Mouse (Mus musculus) heart, embryonic 15.5 days (tissue): Measurements from ENCODE around the gene Xpa. TPM values are rescaled to one million over a fixed set of nuclear protein-coding genes. Genes with fewer than 3 reads are reported as not detected.

Experiments
- ATAC-seq: fragments of 200-750 bp; cut with Nextera tagmentation; replicated peaks from 2 replicates; pipeline ENCODE4 v1.8.0; 2017; ENCODE audit warnings: low read depth, moderate TSS enrichment; ENCODE audit not compliant: insufficient number of reproducible peaks, insufficient read depth, low FRiP score
- H3K27ac ChIP-seq: fragments of 300-500 bp; sonication (generic); 2 replicates; pipeline ENCODE4 v1.5.1; 2015; ENCODE audit warnings: mild to moderate bottlenecking, inconsistent platforms
- H3K27me3 ChIP-seq: fragments of 300-500 bp; sonication (generic); 2 replicates; pipeline ENCODE4 v1.6.1; 2015; ENCODE audit warnings: inconsistent platforms
- H3K36me3 ChIP-seq: fragments of 300-500 bp; sonication (generic); 2 replicates; pipeline ENCODE4 v1.6.1; 2015; ENCODE audit warnings: mild to moderate bottlenecking, inconsistent platforms
- H3K4me1 ChIP-seq: fragments of 300-500 bp; sonication (generic); replicated peaks from 2 replicates; pipeline ENCODE4 v1.6.1; 2015; ENCODE audit warnings: inconsistent platforms
- H3K4me2 ChIP-seq: fragments of 300-500 bp; sonication (generic); 2 replicates; pipeline ENCODE4 v1.6.1; 2015; ENCODE audit warnings: inconsistent platforms, mild to moderate bottlenecking, moderate library complexity
- H3K4me3 ChIP-seq: fragments of 300-500 bp; sonication (generic); 2 replicates; pipeline ENCODE4 v1.5.1; 2015; ENCODE audit warnings: mild to moderate bottlenecking, inconsistent platforms
- H3K9ac ChIP-seq: fragments of 300-500 bp; sonication (generic); 2 replicates; pipeline ENCODE4 v1.6.1; 2015; ENCODE audit warnings: mild to moderate bottlenecking, inconsistent platforms
- H3K9me3 ChIP-seq: fragments of 300-500 bp; sonication (generic); replicated peaks from 2 replicates; pipeline ENCODE4 v1.6.1; 2016; ENCODE audit warnings: inconsistent platforms
- WGBS: fragments of 180-500 bp; shearing (Covaris S2); methylation state at CpG from one replicate; pipeline ENCODE4 v1.1.7; 2015; ENCODE audit warnings: mixed read lengths; 5-methylcytosine and 5-hydroxymethylcytosine counted together
- polyA plus RNA-seq: library from polyadenylated mRNA; unstranded; fragments of >200 nt; fragmentation: Nextera tagmentation; extraction: Ambion mirVana; gene quantifications from 2 replicates; pipeline ENCODE4 v1.2.1, GENCODE M21; 2015

The Xpa gene
- polyA plus RNA-seq, 1 experiment from 2014 or later, result 15.5 TPM

GRCm38 (mm10) chr4:46185890-46186289 lies 10.2 kb downstream of the Xpa start:
- H3K36me3 ChIP-seq, result peaks cover 55% of the 10 kb centered on the region
- no peaks in the 10 kb centered on the region for H3K9me3 ChIP-seq
- H3K27ac ChIP-seq, result no peak overlapping the region
- H3K4me1 ChIP-seq, result no peaks in the 10 kb centered on the region
- no peak overlapping the region for H3K4me2 ChIP-seq
- H3K9ac ChIP-seq, result no peak overlapping the region
- 90% methylated on average over 9 of the region's 9 CpGs for WGBS
- ATAC-seq, result no peak
- H3K27me3 ChIP-seq, result no peaks in the 10 kb centered on the region
- no peak overlapping the region for H3K4me3 ChIP-seq

DNA sequence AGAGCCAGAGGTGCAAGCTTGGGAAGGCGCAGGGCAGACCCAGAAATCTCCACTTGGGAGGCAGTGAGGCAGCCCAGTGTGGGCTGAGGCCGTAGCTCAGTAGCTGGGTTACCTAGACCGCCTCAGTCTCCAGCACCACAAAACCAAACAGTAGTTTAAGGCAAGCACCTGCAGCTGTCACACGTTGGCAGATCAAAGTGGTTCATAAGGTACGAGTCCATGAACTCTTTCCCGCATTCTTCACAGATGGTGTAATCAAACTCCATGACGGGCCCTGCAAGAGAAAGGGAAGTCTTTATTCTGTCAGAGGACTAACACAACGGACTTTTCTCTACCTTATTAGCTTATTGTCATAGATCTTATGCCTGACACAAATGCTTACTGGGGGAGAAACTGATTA lies 10.7 kb downstream of the Xpa start:
- WGBS, result 57% methylated on average over 8 of the region's 8 CpGs
- no peaks in the 10 kb centered on the region for H3K4me1 ChIP-seq
- no peaks in the 10 kb centered on the region for H3K9me3 ChIP-seq
- ATAC-seq, result no peak
- no peak overlapping the region for H3K4me2 ChIP-seq
- no peak overlapping the region for H3K27ac ChIP-seq
- no peak overlapping the region for H3K4me3 ChIP-seq
- no peaks in the 10 kb centered on the region for H3K27me3 ChIP-seq
- H3K9ac ChIP-seq, result no peak overlapping the region
- peaks cover 56% of the 10 kb centered on the region for H3K36me3 ChIP-seq

DNA sequence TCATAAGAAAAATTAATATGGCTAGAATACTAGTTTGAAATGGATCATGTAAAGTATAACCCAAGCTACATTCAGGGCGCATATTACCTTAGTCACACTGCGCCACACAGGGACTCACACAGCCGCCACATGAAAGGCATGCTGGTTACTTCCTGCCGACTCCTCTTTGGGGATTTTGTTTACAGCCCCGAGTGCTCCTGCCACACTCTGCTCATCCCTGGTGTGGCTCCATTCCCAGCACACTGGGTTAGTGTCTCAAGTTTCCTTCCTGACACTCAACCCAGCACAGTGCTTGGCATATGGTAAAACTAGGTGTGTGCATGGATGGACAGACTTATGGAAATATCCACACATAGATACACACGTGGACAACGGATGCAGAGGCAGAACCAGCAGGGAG lies 13.9 kb downstream of the Xpa start:
- Histone ChIP-seq H3K4me2 (no peak overlapping the region), H3K36me3 (peaks cover 58% of the 10 kb centered on the region), H3K9ac (no peak overlapping the region), H3K4me3 (no peak overlapping the region), H3K4me1 (no peaks in the 10 kb centered on the region), H3K27me3 (no peaks in the 10 kb centered on the region), H3K9me3 (no peaks in the 10 kb centered on the region), H3K27ac (no peak overlapping the region)
- no peak for ATAC-seq
- 82% methylated on average over 7 of the region's 7 CpGs for WGBS

DNA sequence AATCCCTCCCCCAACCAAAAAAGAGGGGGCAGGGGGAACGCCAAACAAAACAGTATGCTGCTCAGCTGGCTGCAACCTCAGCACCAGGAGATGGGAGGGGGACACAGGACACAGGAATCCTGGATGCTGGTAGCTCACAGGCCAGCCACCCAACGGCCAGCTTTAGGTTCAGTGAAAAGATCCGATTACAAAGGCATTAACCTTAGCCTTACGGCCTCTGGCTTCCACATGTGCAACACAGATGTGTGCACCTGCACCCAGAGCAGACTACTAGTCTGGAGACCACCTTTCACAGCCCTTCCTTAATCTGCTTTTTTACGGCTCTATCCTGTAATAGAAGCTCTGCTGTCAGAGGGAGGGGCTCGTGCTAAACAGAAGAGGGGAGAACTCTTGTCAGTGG lies 14.9 kb downstream of the Xpa start:
- WGBS, result 74% methylated on average over 6 of the region's 6 CpGs
- no peak overlapping the region for H3K4me3 ChIP-seq
- no peaks in the 10 kb centered on the region for H3K9me3 ChIP-seq
- ATAC-seq, result no peak
- no peak overlapping the region for H3K27ac ChIP-seq
- no peak overlapping the region for H3K9ac ChIP-seq
- H3K27me3 ChIP-seq, result no peaks in the 10 kb centered on the region
- no peak overlapping the region for H3K4me2 ChIP-seq
- no peaks in the 10 kb centered on the region for H3K4me1 ChIP-seq
- peaks cover 61% of the 10 kb centered on the region for H3K36me3 ChIP-seq

- Histone ChIP-seq H3K4me3 (no peak overlapping the region), H3K4me2 (no peak overlapping the region), H3K27ac (no peak overlapping the region), H3K36me3 (peaks cover 64% of the 10 kb centered on the region), H3K9me3 (no peaks in the 10 kb centered on the region), H3K4me1 (no peaks in the 10 kb centered on the region), H3K9ac (no peak overlapping the region), H3K27me3 (no peaks in the 10 kb centered on the region)
- no peak for ATAC-seq
- WGBS, result 86% methylated on average over 7 of the region's 7 CpGs
Measured at GRCm38 (mm10) chr4:46177496-46177895, 18.6 kb downstream of the Xpa start.

GRCm38 (mm10) chr4:46177018-46177417 lies 19.1 kb downstream of the Xpa start:
- Histone ChIP-seq H3K9me3 (no peaks in the 10 kb centered on the region), H3K27ac (no peak overlapping the region), H3K27me3 (no peaks in the 10 kb centered on the region), H3K9ac (no peak overlapping the region), H3K4me3 (no peak overlapping the region), H3K4me1 (no peaks in the 10 kb centered on the region), H3K4me2 (no peak overlapping the region), H3K36me3 (peaks cover 64% of the 10 kb centered on the region)
- ATAC-seq, result no peak
- WGBS, result 62% methylated on average over 5 of the region's 5 CpGs

DNA sequence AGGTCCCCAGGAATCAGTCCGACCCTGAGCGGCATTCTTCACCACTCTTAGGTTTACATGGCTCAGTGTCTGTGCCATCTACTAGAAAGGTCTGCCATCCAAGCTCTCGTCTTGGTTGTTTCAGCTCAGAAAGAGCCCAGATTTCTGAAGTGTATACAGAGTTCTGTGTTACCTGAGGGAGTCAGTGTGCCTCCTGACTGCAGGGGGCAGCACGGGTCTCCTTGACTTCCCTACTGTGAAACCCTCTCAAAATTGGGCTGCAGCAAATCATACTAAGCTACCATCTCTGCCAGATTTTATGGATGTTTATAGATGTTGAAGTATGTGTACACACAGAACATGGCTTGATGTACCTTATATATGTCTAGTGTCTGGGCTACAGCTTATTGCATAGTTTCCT lies 19.8 kb downstream of the Xpa start:
- H3K4me2 ChIP-seq, result no peak overlapping the region
- no peaks in the 10 kb centered on the region for H3K27me3 ChIP-seq
- H3K4me3 ChIP-seq, result no peak overlapping the region
- no peaks in the 10 kb centered on the region for H3K4me1 ChIP-seq
- 78% methylated on average over 4 of the region's 4 CpGs for WGBS
- no peak overlapping the region for H3K27ac ChIP-seq
- no peaks in the 10 kb centered on the region for H3K9me3 ChIP-seq
- no peak for ATAC-seq
- peaks cover 64% of the 10 kb centered on the region for H3K36me3 ChIP-seq
- H3K9ac ChIP-seq, result no peak overlapping the region

DNA sequence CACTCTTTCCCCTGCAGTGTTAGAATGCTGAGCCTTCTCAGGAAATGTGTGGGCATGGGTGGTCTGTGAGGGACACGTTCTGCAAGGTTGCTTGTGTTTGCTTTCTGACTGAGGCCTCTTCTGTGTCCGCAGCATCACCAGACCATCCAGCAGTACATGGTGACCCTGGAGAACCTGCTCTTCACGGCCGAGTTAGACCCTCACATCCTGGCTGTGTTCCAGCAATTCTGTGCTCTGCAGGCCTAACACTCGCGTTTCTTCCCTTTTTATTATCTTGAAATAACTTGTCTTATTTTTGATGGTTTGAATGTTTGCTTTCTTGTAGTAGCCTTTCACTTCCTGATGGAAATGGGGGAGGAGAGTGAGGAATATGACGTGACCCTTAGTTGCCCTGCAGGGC lies 24.4 kb downstream of the Xpa start:
- Histone ChIP-seq H3K9ac (no peak overlapping the region), H3K9me3 (no peaks in the 10 kb centered on the region), H3K4me3 (no peak overlapping the region), H3K4me1 (no peaks in the 10 kb centered on the region), H3K27me3 (no peaks in the 10 kb centered on the region), H3K36me3 (peaks cover 92% of the 10 kb centered on the region), H3K27ac (no peak overlapping the region), H3K4me2 (no peak overlapping the region)
- 63% methylated on average over 7 of the region's 7 CpGs for WGBS
- no peak for ATAC-seq

- Histone ChIP-seq H3K4me2 (no peak overlapping the region), H3K4me3 (no peak overlapping the region), H3K27me3 (no peaks in the 10 kb centered on the region), H3K4me1 (no peaks in the 10 kb centered on the region), H3K9ac (no peak overlapping the region), H3K9me3 (no peaks in the 10 kb centered on the region), H3K36me3 (peaks cover 83% of the 10 kb centered on the region), H3K27ac (no peak overlapping the region)
- 90% methylated on average over 5 of the region's 5 CpGs for WGBS
- ATAC-seq, result no peak
Measured at GRCm38 (mm10) chr4:46165831-46166230, 30.3 kb downstream of the Xpa start.

- Histone ChIP-seq H3K9ac (no peak overlapping the region), H3K36me3 (peaks cover 80% of the 10 kb centered on the region), H3K4me1 (no peaks in the 10 kb centered on the region), H3K9me3 (no peaks in the 10 kb centered on the region), H3K27ac (no peak overlapping the region), H3K4me2 (no peak overlapping the region), H3K27me3 (no peaks in the 10 kb centered on the region), H3K4me3 (no peak overlapping the region)
- ATAC-seq, result no peak
- WGBS, result 76% methylated on average over 2 of the region's 2 CpGs
Measured at GRCm38 (mm10) chr4:46164027-46164426, 32.1 kb downstream of the Xpa start.

DNA sequence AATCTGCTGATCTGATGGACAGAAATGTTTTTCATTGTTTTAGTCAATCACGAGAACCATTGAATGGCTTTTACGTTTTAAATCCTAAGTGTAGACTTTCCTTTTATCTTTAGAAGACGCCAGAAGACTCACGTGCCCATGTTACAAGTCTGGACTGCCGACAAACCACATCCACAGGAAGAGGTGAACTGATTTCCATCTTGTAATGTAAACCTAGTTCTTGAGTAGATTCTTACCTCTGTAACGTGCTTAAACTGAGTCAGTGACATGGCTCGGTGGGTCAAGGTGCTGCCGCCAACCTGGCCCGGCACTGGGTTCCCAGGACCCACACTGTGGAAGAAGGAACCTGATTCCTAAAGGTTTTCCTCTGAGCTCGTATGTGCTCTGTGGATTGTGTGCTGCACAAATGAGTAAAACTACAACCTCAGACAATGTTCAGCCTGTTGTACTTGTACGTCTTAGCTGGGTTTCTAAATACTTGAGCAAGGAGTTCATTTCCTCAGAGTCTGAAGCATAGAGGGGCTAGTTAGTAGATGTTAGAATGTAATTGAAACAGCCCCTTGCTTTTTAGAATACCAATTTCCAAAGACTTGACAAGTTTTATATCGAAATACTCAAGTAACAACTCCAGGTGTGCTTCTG lies 44.1 kb downstream of the Xpa start:
- ATAC-seq, result no peak
- Histone ChIP-seq H3K4me3 (no peak overlapping the region), H3K9me3 (no peaks in the 10 kb centered on the region), H3K36me3 (peaks cover 87% of the 10 kb centered on the region), H3K27ac (no peak overlapping the region), H3K4me1 (no peaks in the 10 kb centered on the region), H3K4me2 (no peak overlapping the region), H3K9ac (no peak overlapping the region), H3K27me3 (no peaks in the 10 kb centered on the region)
- 90% methylated on average over 12 of the region's 12 CpGs for WGBS

GRCm38 (mm10) chr4:46146881-46147280 lies 49.2 kb downstream of the Xpa start:
- H3K27ac ChIP-seq, result no peak overlapping the region
- no peak overlapping the region for H3K4me2 ChIP-seq
- H3K4me3 ChIP-seq, result no peak overlapping the region
- H3K27me3 ChIP-seq, result no peaks in the 10 kb centered on the region
- H3K4me1 ChIP-seq, result no peaks in the 10 kb centered on the region
- no peak for ATAC-seq
- H3K9me3 ChIP-seq, result no peaks in the 10 kb centered on the region
- peaks cover 44% of the 10 kb centered on the region for H3K36me3 ChIP-seq
- H3K9ac ChIP-seq, result no peak overlapping the region
- WGBS, result 92% methylated on average over 1 of the region's 1 CpGs
